Mouse (Mus musculus) ES-E14 (cell line): ENCODE results near the gene Tnfaip3.

Experiments used
- CHD2 ChIP-seq: IDR thresholded peaks from 2 replicates; pipeline ENCODE4 v1.6.1; 2014; ENCODE audit warnings: mild to moderate bottlenecking, low read depth, low read length, inconsistent platforms
- HCFC1 ChIP-seq: IDR thresholded peaks from 2 replicates; pipeline ENCODE4 v1.6.1; 2012; ENCODE audit warnings: low read length, inconsistent platforms, borderline replicate concordance; ENCODE audit not compliant: insufficient read depth
- MAFK ChIP-seq: IDR thresholded peaks from 2 replicates; pipeline ENCODE4 v1.6.1; 2014; ENCODE audit warnings: mild to moderate bottlenecking, low read depth, low read length, inconsistent platforms; ENCODE audit not compliant: insufficient read depth
- ZC3H11A ChIP-seq: IDR thresholded peaks from 2 replicates; pipeline ENCODE4 v1.6.1; 2012; ENCODE audit warnings: low read depth, mild to moderate bottlenecking, inconsistent platforms, low read length, borderline replicate concordance
- ZNF384 ChIP-seq: IDR thresholded peaks from 2 replicates; pipeline ENCODE4 v1.6.1; 2012; ENCODE audit warnings: low read depth, low read length, inconsistent platforms

DNA sequence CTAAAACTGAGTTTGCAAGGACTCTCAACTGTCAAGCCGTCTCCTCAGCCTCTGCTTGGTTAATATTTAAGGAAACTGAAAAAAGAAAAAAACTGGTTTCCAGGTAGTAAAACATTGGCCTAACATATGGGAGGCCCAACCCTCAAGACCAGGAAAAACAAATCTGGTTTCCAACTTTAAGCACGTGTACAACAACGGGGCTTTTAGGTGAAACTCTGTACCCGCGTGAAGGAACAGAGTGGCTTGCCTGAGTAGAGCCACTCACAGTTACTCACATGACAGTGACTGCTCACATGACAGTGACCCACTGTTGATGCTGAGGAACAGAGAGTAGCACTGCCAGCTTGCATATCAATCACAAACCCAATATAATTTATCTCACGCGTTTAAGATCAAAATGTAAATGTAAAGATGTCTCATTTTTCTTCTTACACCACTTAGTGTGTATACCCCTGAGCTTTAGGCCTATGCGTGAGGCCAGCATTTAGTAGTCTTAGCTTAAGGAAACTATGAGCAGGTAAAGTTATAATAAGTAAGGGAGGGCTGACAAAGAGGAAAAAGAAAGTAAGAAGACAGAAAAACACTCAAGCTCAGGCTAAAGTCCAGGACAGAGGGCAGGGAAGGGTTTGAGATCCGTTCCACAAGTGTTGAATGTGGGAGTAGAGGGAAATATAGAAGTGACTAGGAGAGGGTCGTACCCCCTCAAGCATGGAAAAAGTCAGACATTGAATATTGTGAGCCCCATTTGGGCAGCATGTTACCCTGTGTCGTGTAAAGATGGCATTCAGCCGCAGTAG lies 19.8 kb downstream of the Tnfaip3 start:
- TF ChIP-seq MAFK (no peak), HCFC1 (no peak), ZC3H11A (no peak), ZNF384 (no peak), CHD2 (no peak)
